Mouse (Mus musculus) lung, embryonic 16.5 days (tissue): ENCODE measurements around the gene Ppm1a. TPM values are rescaled to one million over a fixed set of nuclear protein-coding genes. Genes with fewer than 3 reads are reported as not detected.

Experiments
- ATAC-seq: fragments of 200-750 bp; cut with Nextera tagmentation; 2 replicates; pipeline ENCODE4 v1.8.0; 2017; ENCODE audit warnings: low read depth, mild to moderate bottlenecking, moderate library complexity
- H3K27ac ChIP-seq: fragments of 300-500 bp; sonication (generic); 2 replicates; pipeline ENCODE4 v1.5.1; 2014; ENCODE audit warnings: mild to moderate bottlenecking, control low read depth, low read length
- H3K27me3 ChIP-seq: fragments of 300-500 bp; sonication (generic); 2 replicates; pipeline ENCODE4 v1.6.1; 2014; ENCODE audit warnings: low read depth, low read length, mixed read lengths; ENCODE audit not compliant: control insufficient read depth, insufficient read depth
- H3K36me3 ChIP-seq: fragments of 300-500 bp; sonication (generic); 2 replicates; pipeline ENCODE4 v1.6.1; 2014; ENCODE audit warnings: low read length; ENCODE audit not compliant: control insufficient read depth, insufficient read depth
- H3K4me1 ChIP-seq: fragments of 300-500 bp; sonication (generic); replicated peaks from 2 replicates; pipeline ENCODE4 v1.6.1; 2014; ENCODE audit warnings: low read length, mixed read lengths; ENCODE audit not compliant: control insufficient read depth, insufficient read depth
- H3K4me2 ChIP-seq: fragments of 300-500 bp; sonication (generic); 2 replicates; pipeline ENCODE4 v1.6.1; 2014; ENCODE audit warnings: low read depth, low read length, control low read depth
- H3K4me3 ChIP-seq: fragments of 300-500 bp; sonication (generic); 2 replicates; pipeline ENCODE4 v1.5.1; 2014; ENCODE audit warnings: mild to moderate bottlenecking, low read length, control low read depth
- H3K9ac ChIP-seq: fragments of 300-500 bp; sonication (generic); 2 replicates; pipeline ENCODE4 v1.6.1; 2014; ENCODE audit warnings: low read length, control low read depth
- H3K9me3 ChIP-seq: fragments of 300-500 bp; sonication (generic); 2 replicates; pipeline ENCODE4 v1.6.1; 2016; ENCODE audit warnings: low read length; ENCODE audit not compliant: control insufficient read depth
- WGBS: fragments of 180-500 bp; shearing (Covaris S2); extraction: QIAGEN DNeasy Blood & Tissue Kit; methylation state at CpG from one replicate; pipeline ENCODE4 v1.1.7; 2014; 5-methylcytosine and 5-hydroxymethylcytosine counted together
- polyA plus RNA-seq: library from polyadenylated mRNA; unstranded; fragments of >200 nt; fragmentation: Nextera tagmentation; extraction: Ambion mirVana; gene quantifications from 2 replicates; pipeline ENCODE4 v1.2.1, GENCODE M21; 2015

The Ppm1a gene
- 17.3 and 17.7 TPM in 2 replicates for polyA plus RNA-seq

DNA sequence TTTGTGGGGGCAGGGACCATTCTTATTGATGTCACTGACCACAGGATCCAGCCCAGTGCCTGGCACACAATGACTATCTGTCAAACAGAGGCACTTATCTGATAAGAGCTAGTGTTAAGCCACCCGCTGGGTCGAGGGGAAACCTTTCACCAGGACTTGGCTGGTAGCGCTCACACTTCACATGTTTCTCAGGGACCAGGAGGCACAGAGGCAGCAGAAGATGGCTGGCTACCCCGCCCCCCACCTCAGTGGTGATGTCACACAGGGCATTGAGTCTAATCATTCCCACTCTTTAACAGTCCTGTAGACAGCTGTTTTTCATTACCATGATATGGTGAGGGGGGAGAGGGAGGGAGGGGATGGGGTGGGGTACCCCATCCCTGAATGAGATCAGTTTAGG, at the start of gene Ppm1a:
Gene Ppm1a (plus strand): TSS at position 370 of the 400 bp plus-strand sequence.
- 9% methylated on average over 4 of the region's 4 CpGs for WGBS
- Histone ChIP-seq H3K36me3 (no peaks in the 10 kb centered on the region), H3K27ac (no peak within 1 kb of the TSS), H3K4me1 (peaks cover 4% of the 10 kb centered on the region), H3K9ac (no peak within 1 kb of the TSS), H3K27me3 (no peaks in the 10 kb centered on the region), H3K9me3 (no peaks in the 10 kb centered on the region), H3K4me2 (no peak within 1 kb of the TSS), H3K4me3 (no peak within 1 kb of the TSS)
- ATAC-seq = no peak

DNA sequence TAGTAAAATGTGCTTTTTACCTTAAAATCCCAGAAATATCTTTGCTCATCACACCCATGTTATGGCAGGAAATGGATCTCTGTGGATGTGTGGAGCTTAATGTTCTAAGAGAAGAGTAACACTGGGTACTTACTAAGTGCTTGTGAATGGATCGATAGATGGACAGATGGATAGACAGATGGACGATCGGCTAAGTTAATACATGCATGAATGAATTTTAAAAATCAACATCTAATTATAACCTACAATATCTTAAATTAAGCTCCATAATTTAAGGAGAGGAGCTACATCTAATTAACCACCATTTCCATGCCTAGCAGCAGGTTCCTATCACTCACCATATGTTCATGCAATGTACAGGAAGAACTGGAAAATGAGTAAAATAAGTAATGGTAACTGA, 47.3 kb upstream of the Ppm1a start:
- H3K4me3 ChIP-seq = no peak overlapping the region
- WGBS = 93% methylated on average over 3 of the region's 3 CpGs
- no peaks in the 10 kb centered on the region for H3K27me3 ChIP-seq
- H3K27ac ChIP-seq = no peak overlapping the region
- H3K9me3 ChIP-seq = peaks cover 4% of the 10 kb centered on the region
- H3K4me2 ChIP-seq = no peak overlapping the region
- no peaks in the 10 kb centered on the region for H3K4me1 ChIP-seq
- H3K36me3 ChIP-seq = no peaks in the 10 kb centered on the region
- ATAC-seq = no peak
- no peak overlapping the region for H3K9ac ChIP-seq

DNA sequence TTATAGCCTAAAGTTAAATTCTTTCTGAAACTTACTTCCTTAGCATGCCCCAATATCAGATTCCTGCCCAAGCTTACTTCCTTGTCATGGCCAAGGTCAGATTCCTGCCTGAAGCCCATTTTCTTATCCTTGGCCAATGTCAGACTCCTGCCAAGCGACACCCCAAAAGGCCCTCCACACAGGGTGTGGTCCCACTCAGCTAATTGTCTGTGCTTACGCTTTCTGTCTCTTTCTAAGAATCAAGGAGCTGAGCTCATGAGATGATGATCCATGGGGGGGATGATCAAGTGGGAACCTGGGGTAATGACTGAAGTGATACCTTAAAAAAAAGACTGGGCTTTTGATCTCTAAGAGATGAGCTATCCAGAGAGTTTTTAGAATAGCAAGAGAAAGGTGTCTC, 42.4 kb upstream of the Ppm1a start:
- no peak overlapping the region for H3K4me2 ChIP-seq
- H3K9me3 ChIP-seq = peaks cover 4% of the 10 kb centered on the region
- H3K36me3 ChIP-seq = no peaks in the 10 kb centered on the region
- H3K27me3 ChIP-seq = no peaks in the 10 kb centered on the region
- no peak overlapping the region for H3K9ac ChIP-seq
- H3K27ac ChIP-seq = no peak overlapping the region
- no peak for ATAC-seq
- H3K4me3 ChIP-seq = no peak overlapping the region
- 84% methylated on average over 2 of the region's 2 CpGs for WGBS
- no peaks in the 10 kb centered on the region for H3K4me1 ChIP-seq

DNA sequence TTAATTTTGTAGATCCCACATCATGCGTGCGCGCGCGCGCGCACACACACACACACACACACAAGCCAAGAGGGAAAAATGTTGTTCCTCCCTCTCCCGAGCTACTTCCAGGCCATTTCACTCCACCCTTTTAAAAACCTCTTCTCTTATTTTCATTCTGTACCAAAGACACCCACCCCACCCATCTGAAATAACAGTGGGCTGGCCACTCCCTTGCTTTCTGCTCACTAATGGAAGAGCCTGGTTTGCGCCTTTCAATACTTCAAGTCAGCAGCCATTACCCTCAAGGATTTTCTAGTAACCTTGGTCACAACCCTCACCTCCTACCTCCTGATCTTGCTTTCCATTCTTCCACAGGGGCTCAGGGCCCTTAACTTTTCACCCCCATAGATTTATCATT, 41.4 kb upstream of the Ppm1a start:
- 95% methylated on average over 9 of the region's 9 CpGs for WGBS
- Histone ChIP-seq H3K9me3 (peaks cover 4% of the 10 kb centered on the region), H3K27me3 (no peaks in the 10 kb centered on the region), H3K4me3 (no peak overlapping the region), H3K4me1 (no peaks in the 10 kb centered on the region), H3K4me2 (no peak overlapping the region), H3K36me3 (no peaks in the 10 kb centered on the region), H3K9ac (no peak overlapping the region), H3K27ac (no peak overlapping the region)
- no peak for ATAC-seq

DNA sequence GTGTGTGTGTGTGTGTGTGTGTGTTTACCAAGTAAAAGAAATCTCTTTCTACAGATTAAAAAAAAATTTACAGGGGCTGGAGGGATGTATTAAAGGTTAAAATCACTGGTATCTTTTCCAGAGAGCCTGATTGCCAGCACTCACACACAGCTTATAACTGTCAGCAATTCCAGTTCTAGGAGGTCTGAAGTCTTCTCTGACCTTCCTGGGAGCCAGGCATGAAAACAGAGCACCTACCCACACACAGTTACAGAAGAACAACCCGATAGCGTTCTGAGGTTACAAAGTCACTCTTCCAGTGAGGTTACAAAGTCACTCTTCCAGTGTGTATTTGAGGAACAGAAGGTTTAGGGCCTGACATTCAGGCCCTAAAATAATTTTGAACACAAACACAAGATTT, 38.2 kb upstream of the Ppm1a start:
- no peak overlapping the region for H3K4me2 ChIP-seq
- H3K4me3 ChIP-seq = no peak overlapping the region
- H3K27me3 ChIP-seq = no peaks in the 10 kb centered on the region
- ATAC-seq = no peak
- H3K27ac ChIP-seq = no peak overlapping the region
- 32% methylated on average over 2 of the region's 2 CpGs for WGBS
- no peaks in the 10 kb centered on the region for H3K36me3 ChIP-seq
- peaks cover under 1% of the 10 kb centered on the region; the same call in 1 of the 2 replicates for H3K4me1 ChIP-seq
- H3K9ac ChIP-seq = no peak overlapping the region
- H3K9me3 ChIP-seq = no peaks in the 10 kb centered on the region

DNA sequence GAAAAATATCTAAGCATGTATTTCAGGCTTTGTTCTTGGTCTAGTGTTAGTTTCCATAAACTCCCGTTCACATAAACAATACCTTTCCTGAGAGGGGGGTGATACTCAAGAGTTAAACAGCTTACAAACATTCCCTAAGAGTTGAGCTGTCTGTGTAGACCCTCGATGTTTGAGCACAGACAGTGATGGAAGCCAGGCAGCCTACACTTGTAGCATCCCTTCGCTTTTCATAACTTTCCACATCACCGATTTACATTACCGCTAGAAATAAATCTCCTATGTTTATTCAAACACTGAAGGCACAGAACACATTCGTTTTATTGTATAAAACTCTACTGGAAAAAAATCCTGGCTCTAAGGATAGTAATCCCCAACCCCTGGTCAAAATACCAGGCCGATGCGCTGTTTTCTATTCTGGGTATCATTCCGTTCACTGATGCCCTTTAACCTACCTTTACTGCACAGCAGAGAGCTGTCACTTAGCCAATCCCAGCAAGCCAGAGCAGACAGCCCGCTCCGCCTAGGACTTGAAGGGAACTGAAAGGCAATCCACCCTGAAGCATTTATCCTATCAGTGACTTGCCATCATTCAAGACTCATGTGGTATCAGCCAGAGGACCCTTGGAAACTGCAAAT, 37.7 kb upstream of the Ppm1a start:
- Histone ChIP-seq H3K27me3 (no peaks in the 10 kb centered on the region), H3K9me3 (no peaks in the 10 kb centered on the region), H3K9ac (no peak overlapping the region), H3K4me1 (peaks cover 3% of the 10 kb centered on the region; the same call in 1 of the 2 replicates), H3K4me2 (no peak overlapping the region), H3K27ac (no peak overlapping the region), H3K4me3 (no peak overlapping the region), H3K36me3 (no peaks in the 10 kb centered on the region)
- no peak for ATAC-seq
- 49% methylated on average over 11 of the region's 11 CpGs for WGBS

DNA sequence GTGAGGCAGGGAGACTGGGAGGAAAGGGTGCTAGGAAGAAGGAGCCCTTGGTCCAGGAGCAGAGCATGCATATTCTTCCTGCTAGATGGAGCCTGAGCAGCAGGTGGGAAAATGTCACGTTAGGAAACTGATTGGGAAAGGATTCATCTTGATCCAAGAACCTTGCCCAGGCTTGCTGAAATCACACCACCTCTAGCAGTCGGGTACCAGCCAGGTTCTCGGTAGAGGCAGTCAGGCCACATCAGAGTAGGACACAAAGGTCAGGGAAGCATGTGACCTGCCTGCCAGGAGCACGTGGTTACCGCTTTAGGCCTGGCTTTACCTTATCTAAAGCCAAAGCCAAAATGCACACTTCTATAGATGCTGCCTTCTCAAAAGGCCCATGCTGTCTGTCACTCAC, 35.5 kb upstream of the Ppm1a start:
- Histone ChIP-seq H3K27ac (no peak overlapping the region), H3K4me1 (peaks cover 3% of the 10 kb centered on the region; the same call in 1 of the 2 replicates), H3K9ac (no peak overlapping the region), H3K27me3 (no peaks in the 10 kb centered on the region), H3K4me3 (no peak overlapping the region), H3K36me3 (no peaks in the 10 kb centered on the region), H3K9me3 (no peaks in the 10 kb centered on the region), H3K4me2 (no peak overlapping the region)
- WGBS = 83% methylated on average over 5 of the region's 5 CpGs
- no peak for ATAC-seq

DNA sequence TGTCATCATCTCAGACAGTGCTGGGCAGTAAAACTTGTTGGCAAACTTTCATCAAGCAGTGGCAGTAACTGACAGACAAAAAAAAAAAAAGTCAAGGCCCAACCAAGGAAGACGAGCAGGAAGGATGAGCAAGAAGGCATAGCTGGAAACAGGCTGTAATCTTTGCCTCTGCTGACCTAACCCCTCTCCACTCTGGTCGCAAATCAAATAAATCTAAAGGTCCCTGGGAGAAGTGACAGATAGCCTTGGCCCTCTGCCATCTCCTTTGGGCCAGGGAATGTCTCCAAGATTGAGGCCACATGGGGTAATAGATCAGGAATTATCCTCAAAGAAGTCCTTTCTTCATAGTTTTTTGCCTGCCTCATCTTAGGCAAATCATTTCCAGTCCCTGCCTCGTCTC, 33.3 kb upstream of the Ppm1a start:
- Histone ChIP-seq H3K27ac (no peak overlapping the region), H3K4me3 (no peak overlapping the region), H3K27me3 (no peaks in the 10 kb centered on the region), H3K4me1 (peaks cover 3% of the 10 kb centered on the region; the same call in 1 of the 2 replicates), H3K9ac (no peak overlapping the region), H3K4me2 (no peak overlapping the region), H3K9me3 (no peaks in the 10 kb centered on the region), H3K36me3 (no peaks in the 10 kb centered on the region)
- no peak for ATAC-seq
- 29% methylated on average over 3 of the region's 3 CpGs for WGBS

DNA sequence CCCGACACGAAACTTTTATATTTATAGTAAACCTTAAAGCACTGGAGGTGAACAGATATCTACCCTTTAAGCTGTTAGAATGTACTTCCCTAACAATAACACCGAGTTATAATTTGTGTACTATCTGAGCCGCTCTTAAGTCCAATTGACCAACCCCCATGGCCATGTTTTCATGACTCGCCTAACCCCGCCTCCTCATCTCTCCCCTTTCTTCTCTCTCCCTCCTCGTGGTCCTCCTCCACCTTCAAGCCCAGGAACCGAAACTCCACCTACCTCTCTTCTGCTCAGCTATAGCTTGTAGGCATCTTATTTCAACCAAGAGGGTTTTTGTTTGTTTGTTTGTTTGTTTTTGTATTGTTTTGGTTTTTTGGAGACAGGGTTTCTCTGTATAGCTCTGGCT, 30.2 kb upstream of the Ppm1a start:
- no peaks in the 10 kb centered on the region for H3K27me3 ChIP-seq
- ATAC-seq = no peak
- H3K9me3 ChIP-seq = no peaks in the 10 kb centered on the region
- no peak overlapping the region for H3K4me3 ChIP-seq
- 86% methylated on average over 8 of the region's 8 CpGs for WGBS
- H3K4me1 ChIP-seq = peaks cover 3% of the 10 kb centered on the region; the same call in 1 of the 2 replicates
- H3K4me2 ChIP-seq = no peak overlapping the region
- H3K36me3 ChIP-seq = no peaks in the 10 kb centered on the region
- no peak overlapping the region for H3K27ac ChIP-seq
- no peak overlapping the region for H3K9ac ChIP-seq

DNA sequence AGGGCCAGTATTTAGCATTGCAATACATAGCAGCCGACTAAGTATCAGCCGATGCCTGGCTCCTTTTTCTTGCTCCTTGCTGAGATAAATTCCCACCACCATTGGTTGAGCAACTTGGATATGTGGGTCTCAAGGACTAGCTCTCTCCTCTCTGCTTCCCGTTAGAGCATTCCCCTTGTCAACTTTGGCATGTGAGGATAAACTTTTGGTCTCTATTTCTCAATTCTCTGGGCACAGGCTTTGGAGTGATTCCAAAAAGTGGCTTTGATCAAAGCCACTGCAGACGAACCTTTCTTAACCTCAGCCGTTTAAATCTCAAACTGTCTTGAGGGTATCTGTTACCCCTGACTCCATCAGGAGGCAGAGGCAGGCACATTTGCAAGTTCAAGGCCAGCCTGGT, 29.6 kb upstream of the Ppm1a start:
- no peaks in the 10 kb centered on the region for H3K36me3 ChIP-seq
- no peak overlapping the region for H3K4me3 ChIP-seq
- H3K27me3 ChIP-seq = no peaks in the 10 kb centered on the region
- H3K4me2 ChIP-seq = no peak overlapping the region
- no peak overlapping the region for H3K9ac ChIP-seq
- WGBS = 42% methylated on average over 5 of the region's 5 CpGs
- peaks cover 3% of the 10 kb centered on the region; the same call in 1 of the 2 replicates for H3K4me1 ChIP-seq
- ATAC-seq = no peak
- H3K9me3 ChIP-seq = no peaks in the 10 kb centered on the region
- no peak overlapping the region for H3K27ac ChIP-seq
